Mouse (Mus musculus) megakaryocyte, embryonic 14.5 days (primary cell): ENCODE data around the gene Slc43a1.

Experiments
- FLI1 ChIP-seq: IDR thresholded peaks from 2 replicates; pipeline ENCODE4 v1.6.1; 2012; ENCODE audit warnings: low read length, inconsistent platforms, mixed read lengths
- GATA1 ChIP-seq: IDR thresholded peaks from 3 replicates; pipeline ENCODE4 v1.6.1; 2012; ENCODE audit warnings: mixed read lengths, low read length, inconsistent platforms, borderline replicate concordance

- TF ChIP-seq GATA1 (no peak), FLI1 (no peak)
Observed at GRCm38 (mm10) chr2:84792516-84792915, 46.1 kb upstream of the Slc43a1 start.
